Mouse (Mus musculus): ENCODE measurements at regions not wholly inside any gene's neighbourhood (a gene's known extent, or its start where the extent isn't known, plus 50 kb on each side); places are given as distances from the start of the nearest gene placed in this dataset.
"Not testable (repeated sequence)": the region's sequence is repeated elsewhere in the genome, so short reads cannot be mapped to it uniquely, and the experiment has no call there.

DNA sequence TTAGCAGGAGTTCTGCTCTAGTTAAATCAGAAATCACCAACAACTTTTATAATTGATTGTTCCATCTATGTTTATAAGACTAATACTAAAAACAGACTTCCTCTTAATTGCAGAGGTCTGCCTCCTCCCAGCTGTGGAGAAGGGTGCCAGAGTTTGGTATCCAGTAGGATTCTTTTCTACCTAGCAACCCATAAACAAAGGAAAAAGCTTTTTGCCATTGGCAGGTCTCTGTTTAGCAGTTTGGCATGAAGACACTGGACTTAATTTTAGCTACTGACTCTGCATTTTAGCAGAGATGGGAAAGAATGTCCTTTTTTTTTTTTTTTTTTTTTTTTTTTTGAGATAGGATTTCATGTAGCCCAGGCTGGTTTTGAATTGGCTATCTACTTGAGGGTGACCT is 1628.4 kb downstream of the A830018L16Rik start:
- in situ Hi-C loops (cut with MboI, MseI): loop anchor here in 1 of 2 experiments (10.0 kb wide), 1 partner anchor 702 kb away; no protein-coding TSS in a partner anchor

DNA sequence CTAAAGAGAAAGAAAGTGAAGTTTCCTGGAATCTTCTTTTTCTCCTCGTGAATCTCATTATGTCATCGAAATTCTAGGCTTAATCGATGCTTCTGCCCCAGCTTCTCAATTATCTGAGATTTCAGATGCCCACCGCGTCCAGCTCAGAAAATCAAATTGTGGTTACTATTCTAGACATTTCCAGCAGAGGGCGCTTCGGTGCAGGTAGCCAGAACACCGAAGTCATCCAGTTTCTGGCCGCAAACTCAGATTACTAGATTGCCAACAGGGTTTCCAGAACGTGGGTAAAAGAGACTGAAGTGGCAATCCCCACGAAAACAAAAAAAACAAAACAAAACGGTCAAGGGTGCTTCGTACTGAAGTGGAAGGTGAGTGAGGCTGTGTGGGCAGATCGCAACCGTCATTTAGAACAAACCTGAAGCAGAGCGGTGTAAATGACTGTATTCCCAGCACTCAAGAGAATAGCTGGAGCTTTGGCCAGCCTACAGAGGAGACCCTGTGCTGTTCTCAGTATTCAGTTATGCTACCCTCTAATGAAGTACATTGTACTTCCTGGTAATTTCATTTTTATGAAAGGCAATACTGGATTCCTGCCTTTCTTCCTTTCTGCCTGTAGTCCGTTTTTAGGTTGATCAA is 1636.4 kb downstream of the A830018L16Rik start:
- in situ Hi-C loops (cut with MboI, MseI): no loop called here

DNA sequence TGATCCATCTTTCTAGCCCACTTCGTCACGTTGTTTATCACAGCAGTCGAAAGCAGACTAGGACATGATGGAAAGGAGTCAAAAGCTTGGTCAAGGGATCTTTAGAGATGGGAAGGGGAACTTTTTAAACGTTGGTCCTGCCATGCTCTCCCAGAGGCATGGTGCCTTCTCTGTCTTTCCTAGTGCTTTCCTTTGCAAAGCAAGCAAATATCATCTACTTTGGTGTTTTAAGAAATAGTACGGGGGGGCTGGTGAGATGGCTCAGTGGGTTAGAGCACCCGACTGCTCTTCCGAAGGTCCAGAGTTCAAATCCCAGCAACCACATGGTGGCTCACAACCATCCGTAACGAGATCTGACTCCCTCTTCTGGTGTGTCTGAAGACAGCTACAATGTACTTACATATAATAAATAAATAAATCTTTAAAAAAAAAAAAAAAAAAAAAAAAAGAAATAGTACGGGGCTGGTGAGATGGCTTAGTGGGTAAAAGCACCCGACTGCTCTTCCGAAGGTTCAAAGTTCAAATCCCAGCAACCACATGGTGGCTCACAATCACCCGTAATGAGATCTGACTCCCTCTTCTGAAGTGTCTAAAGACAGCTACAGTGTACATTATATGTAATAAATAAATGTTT is 1637.6 kb downstream of the A830018L16Rik start:
- in situ Hi-C loops (cut with MboI, MseI): not testable (repeated sequence)

DNA sequence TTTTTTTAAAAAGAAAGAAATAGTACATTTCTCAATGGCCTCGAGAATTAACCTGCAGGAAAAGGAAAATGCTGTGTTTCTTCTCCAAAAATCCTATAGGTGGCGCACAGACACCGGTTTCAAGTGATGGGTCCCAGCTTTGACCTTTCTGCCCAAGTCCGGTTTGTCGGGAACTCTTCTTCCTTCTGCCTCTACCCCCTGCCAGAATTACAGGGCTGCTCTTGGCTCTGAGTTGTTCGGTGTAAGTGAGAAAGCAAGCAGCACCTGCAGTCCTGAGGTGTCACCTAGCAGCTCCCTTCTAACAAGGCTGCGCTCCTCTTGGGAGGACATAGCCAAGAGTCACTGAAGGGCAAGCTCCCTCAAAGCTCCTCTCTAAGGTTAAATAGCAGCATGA is 1638.2 kb downstream of the A830018L16Rik start:
- in situ Hi-C loops (cut with MboI, MseI): no loop called here

DNA sequence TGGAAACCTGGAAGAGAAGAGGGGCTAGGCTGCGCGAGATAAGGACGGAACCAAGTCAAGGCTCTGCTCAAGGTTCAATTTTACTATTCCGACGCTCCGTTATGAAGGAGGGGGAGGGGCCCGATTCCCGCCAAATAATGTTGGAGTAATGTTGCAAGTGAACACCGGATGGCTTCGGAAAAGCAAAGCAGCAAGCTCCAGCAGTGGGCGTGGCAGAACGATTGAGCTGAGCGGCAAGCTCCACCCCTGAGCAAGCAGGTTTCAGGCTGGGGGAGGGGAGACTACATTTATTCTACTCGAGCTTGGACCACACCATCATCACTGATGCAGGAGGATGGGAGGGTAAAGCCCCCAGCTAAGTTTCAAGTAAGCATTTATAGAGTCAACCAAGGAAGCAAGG is 1643.8 kb downstream of the A830018L16Rik start:
- in situ Hi-C loops (cut with MboI, MseI): loop anchor here in 1 of 2 experiments (5.0 kb wide), 1 partner anchor 475 kb away; no protein-coding TSS in a partner anchor

DNA sequence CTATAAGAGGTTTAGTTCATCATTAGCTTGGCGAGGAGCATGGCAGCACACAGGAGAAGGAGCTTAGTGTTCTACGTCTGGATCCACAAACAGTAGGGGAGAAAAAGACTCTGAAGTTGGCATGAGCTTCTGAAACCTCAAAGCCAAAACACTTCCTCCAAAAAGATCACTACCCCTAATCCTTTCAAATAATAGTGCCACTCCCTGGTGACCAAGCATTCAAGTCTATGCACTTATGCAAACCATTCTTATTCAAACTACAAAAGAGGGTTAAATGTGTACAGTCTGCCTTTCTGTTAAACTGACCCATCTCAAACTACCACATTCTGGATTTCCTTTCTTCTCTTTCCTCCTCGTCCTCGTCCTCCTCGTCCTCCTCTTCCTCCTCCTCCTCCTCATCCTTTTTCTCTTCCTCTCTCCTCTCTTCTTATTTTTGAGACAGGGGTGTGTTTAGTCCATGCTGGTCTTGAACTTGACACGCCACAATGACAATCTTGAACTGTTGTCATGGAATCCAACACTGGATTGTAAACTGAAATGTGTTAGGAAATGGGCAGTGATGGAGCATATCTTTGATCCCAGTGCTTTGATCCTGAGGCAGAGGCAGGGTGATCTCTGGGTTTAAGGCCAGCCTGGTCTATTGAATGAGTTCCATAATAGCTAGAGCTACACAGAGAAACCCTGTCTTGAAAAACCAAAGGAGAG is 1645.9 kb downstream of the A830018L16Rik start:
- in situ Hi-C loops (cut with MboI, MseI): loop anchor here in 1 of 2 experiments (5.0 to 10.0 kb wide), 4 partner anchors 48 to 1658 kb away; no protein-coding TSS in a partner anchor
